Comparison of ENCODE assay signal across 9 mouse cellular contexts in the genomic region with DNA sequence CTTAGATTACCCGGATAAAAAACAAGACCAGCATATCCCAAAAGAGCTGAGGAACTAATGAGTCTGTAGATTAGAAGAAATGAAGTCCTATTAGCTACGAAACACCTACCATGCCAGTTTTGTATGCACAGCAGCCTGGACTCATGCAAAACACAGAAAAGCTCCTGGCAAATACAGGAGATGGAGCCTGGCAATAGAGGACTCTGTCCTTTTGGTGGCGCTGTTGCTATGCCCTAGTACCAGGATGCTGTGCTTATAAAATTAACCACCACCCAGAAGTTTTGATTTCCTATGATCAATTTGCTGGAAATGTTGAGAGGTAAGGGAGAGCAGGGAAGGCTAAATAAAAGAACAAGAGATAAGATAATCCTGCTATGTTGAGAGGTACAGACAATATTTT.
DNase-seq lines count a peak whose midpoint lies in the region; ATAC-seq lines count a peak whose summit lies in the region.
"Had no signal": no experiment of that assay in that cellular context is flagged by ENCODE, and none has a peak within 500 bp of the region (broad histone marks: within the 10 kb centered on the region; RNA-seq: fewer than 3 reads in every experiment).

No protein-coding gene starts in this region.

- H3K9me3 ChIP-seq in forebrain, embryonic 12.5 days = no peaks in the 10 kb centered on the region
- no peaks in the 10 kb centered on the region for H3K9me3 ChIP-seq in neural tube, embryonic 15.5 days (replicated peaks)
- H3K9me3 ChIP-seq: limb, embryonic 15.5 days had no signal

- no peaks in the 10 kb centered on the region for H3K36me3 ChIP-seq in forebrain, embryonic 12.5 days (replicated peaks)
- H3K36me3 ChIP-seq in neural tube, embryonic 15.5 days = no peaks in the 10 kb centered on the region
- H3K36me3 ChIP-seq: limb, embryonic 15.5 days had no signal

- no peak overlapping the region for H3K9ac ChIP-seq in forebrain, embryonic 12.5 days
- H3K9ac ChIP-seq in neural tube, embryonic 15.5 days (replicated peaks) = no peak overlapping the region
- H3K9ac ChIP-seq: limb, embryonic 15.5 days had no signal

- peak; percentile 42 for DNase-seq in embryo, embryonic 10 days (ENCODE audit: low spot score)
- DNase-seq in embryo, embryonic 9.5 days (ENCODE audit: extremely low spot score) = no peak
- DNase-seq in 416B (ENCODE audit: low read depth) = peak; percentile 52
- DNase-seq in left cerebral cortex, adult 18-20 months (ENCODE audit: low spot score in 2 of 2) = peak; percentile 48 to 59
- no peak for DNase-seq in cerebellum, adult 11 months
- no peak for DNase-seq in urinary bladder, postnatal 14 days (ENCODE audit: low spot score)

- H3K4me2 ChIP-seq in forebrain, embryonic 12.5 days = no peak overlapping the region
- no peak overlapping the region for H3K4me2 ChIP-seq in neural tube, embryonic 15.5 days
- H3K4me2 ChIP-seq: limb, embryonic 15.5 days had no signal

- H3K27me3 ChIP-seq in forebrain, embryonic 12.5 days = no peaks in the 10 kb centered on the region
- no peaks in the 10 kb centered on the region for H3K27me3 ChIP-seq in neural tube, embryonic 15.5 days (replicated peaks)
- H3K27me3 ChIP-seq: limb, embryonic 15.5 days had no signal

- 67% methylated on average over 3 of the region's 3 CpGs for WGBS in forebrain, embryonic 12.5 days
- 63% methylated on average over 3 of the region's 3 CpGs for WGBS in neural tube, embryonic 15.5 days

- H3K27ac ChIP-seq in forebrain, embryonic 12.5 days = no peak overlapping the region
- H3K27ac ChIP-seq in neural tube, embryonic 15.5 days (replicated peaks) = no peak overlapping the region
- H3K27ac ChIP-seq: limb, embryonic 15.5 days had no signal

- H3K4me1 ChIP-seq in forebrain, embryonic 12.5 days = 0 out of 2 replicates have a peak, but pooled peaks cover 7% of the 10 kb centered on the region
- peaks cover 5% of the 10 kb centered on the region for H3K4me1 ChIP-seq in neural tube, embryonic 15.5 days
- H3K4me1 ChIP-seq: limb, embryonic 15.5 days had no signal

- H3K4me3 ChIP-seq in forebrain, embryonic 12.5 days (replicated peaks) = no peak overlapping the region
- no peak overlapping the region for H3K4me3 ChIP-seq in neural tube, embryonic 15.5 days (replicated peaks)
- H3K4me3 ChIP-seq: limb, embryonic 15.5 days had no signal

- peak; percentile 52; the same call in 1 of the 2 replicates for ATAC-seq in forebrain, embryonic 12.5 days (ENCODE audit: low FRiP score)
- ATAC-seq in neural tube, embryonic 15.5 days (ENCODE audit: low FRiP score) = no peak

Comparison
In these comparisons a context has a peak if more than half of its experiments do, and no peak if none do; other contexts are left out.
1. DNase-seq: peak in embryo, embryonic 10 days (single experiment), 416B (single experiment) and left cerebral cortex, adult 18-20 months (2 of 2); none in embryo, embryonic 9.5 days (single experiment), cerebellum, adult 11 months (single experiment) and urinary bladder, postnatal 14 days (single experiment).